Mouse (Mus musculus) forebrain, embryonic 10.5 days (tissue): ENCODE results near the gene Mttp. TPM values are rescaled to one million over a fixed set of nuclear protein-coding genes. Genes with fewer than 3 reads are reported as not detected.

ENCODE experiments used
- DNase-seq: peaks from one replicate; pipeline ENCODE4 v3.0.0-alpha.2; 2017; ENCODE audit warnings: low spot score; ENCODE audit errors: extremely low spot score
- H3K27ac ChIP-seq: fragments of 300-500 bp; sonication (generic); 2 replicates; pipeline ENCODE4 v1.5.1; 2016; ENCODE audit warnings: mild to moderate bottlenecking
- H3K27me3 ChIP-seq: fragments of 300-500 bp; sonication (generic); 2 replicates; pipeline ENCODE4 v1.6.1; 2016; ENCODE audit warnings: mild to moderate bottlenecking; ENCODE audit not compliant: poor library complexity, severe bottlenecking
- H3K36me3 ChIP-seq: fragments of 300-500 bp; sonication (generic); replicated peaks from 2 replicates; pipeline ENCODE4 v1.6.1; 2016; ENCODE audit warnings: mild to moderate bottlenecking, moderate library complexity
- H3K4me1 ChIP-seq: fragments of 300-500 bp; sonication (generic); 2 replicates; pipeline ENCODE4 v1.6.1; 2016
- H3K4me3 ChIP-seq: fragments of 300-500 bp; sonication (generic); 2 replicates; pipeline ENCODE4 v1.5.1; 2016; ENCODE audit warnings: mild to moderate bottlenecking, moderate library complexity
- H3K9me3 ChIP-seq: fragments of 300-500 bp; sonication (generic); 2 replicates; pipeline ENCODE4 v1.6.1; 2016; ENCODE audit warnings: mild to moderate bottlenecking, moderate library complexity
- WGBS: fragments of 180-500 bp; shearing (Covaris S2); methylation state at CpG from one replicate; pipeline ENCODE4 v1.1.7; 2016; 5-methylcytosine and 5-hydroxymethylcytosine counted together
- polyA plus RNA-seq: library from polyadenylated mRNA; unstranded; fragments of >200 nt; fragmentation: Nextera tagmentation; extraction: Ambion mirVana; gene quantifications from 2 replicates; pipeline ENCODE4 v1.2.1, GENCODE M21; 2016

Mttp gene
- polyA plus RNA-seq, 1 experiment from 2014 or later = 11.4 TPM

DNA sequence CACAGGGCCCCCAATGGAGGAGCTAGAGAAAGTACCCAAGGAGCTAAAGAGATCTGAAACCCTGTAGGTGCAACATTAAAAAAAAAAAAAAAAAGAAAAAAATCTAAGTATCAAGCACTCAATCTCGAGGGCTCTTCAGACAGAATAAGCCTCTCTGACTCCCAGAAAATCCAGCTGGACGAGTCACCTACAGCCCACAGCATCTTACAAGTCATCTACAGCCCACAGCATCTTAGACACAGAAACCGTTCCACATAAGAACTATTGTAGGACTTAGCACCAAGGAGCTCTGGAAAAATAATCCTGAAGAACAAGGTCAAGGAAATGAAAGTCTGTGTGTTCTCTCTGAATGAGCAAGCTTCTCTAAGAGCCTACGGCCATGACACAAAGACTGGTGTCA lies 42.8 kb downstream of the Mttp start:
- Histone ChIP-seq H3K36me3 (no peaks in the 10 kb centered on the region), H3K9me3 (no peaks in the 10 kb centered on the region), H3K4me3 (no peak overlapping the region), H3K4me1 (no peaks in the 10 kb centered on the region), H3K27ac (no peak overlapping the region), H3K27me3 (no peaks in the 10 kb centered on the region)
- no peak for DNase-seq
- WGBS = 90% methylated on average over 4 of the region's 4 CpGs

DNA sequence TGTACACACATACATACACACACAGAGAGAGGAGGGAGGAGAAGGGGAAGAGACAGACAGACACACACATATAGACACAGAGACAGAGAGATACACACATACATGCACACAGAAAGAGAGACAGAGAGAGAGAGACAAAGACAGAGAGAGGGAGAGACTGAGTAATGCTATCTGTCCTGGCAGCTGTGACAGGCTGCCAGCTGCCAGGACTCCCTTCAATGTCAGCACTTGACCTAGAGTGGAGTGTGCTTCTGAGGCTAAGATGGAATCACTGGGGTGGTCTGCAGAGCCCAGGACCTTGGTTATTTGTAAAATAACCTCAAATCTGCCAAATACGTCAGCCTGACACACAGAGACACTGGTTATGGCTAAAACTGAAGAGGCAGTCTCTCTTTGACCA lies 47.0 kb downstream of the Mttp start:
- WGBS = 91% methylated on average over 1 of the region's 1 CpGs
- Histone ChIP-seq H3K27me3 (no peaks in the 10 kb centered on the region), H3K27ac (no peak overlapping the region), H3K4me1 (no peaks in the 10 kb centered on the region), H3K4me3 (no peak overlapping the region), H3K36me3 (peaks cover 5% of the 10 kb centered on the region; the same call in 1 of the 2 replicates), H3K9me3 (no peaks in the 10 kb centered on the region)
- DNase-seq = no peak

DNA sequence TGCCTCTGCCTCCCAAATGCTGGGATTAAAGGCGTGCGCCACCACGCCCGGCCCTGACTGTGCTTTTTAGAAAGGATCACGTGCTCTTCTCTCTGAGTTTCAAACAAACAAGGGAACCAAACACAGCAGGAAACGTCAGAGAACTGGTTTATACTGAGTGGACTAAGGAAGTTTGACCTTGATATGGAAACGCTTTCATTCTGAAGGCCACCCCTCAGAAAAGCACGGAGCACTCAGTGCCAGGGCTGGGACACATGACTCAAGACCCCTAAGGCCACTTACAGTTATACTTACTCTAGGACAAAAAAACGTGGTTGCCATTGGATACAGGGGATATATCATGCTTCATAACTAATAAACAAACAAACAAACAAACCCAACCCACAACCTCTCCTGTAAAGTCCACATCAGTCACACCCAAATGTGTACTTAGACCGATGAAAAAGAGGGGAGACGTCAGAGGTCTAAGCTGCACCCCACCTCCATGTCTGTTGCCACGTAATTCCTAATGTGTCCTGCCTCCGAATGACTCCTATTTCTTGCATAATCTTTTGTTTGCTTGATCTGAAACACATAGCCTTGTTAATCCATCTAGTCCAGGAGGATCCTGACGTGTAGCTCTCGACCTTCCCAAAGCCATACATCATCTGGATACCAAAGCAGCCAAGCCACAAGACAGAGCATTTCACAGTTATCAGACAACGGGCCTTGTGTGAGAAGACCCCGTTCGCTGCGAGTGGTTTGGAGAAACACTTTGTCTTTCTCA lies 48.3 kb downstream of the Mttp start:
- Histone ChIP-seq H3K27me3 (no peaks in the 10 kb centered on the region), H3K9me3 (no peaks in the 10 kb centered on the region), H3K27ac (no peak overlapping the region), H3K4me1 (no peaks in the 10 kb centered on the region), H3K36me3 (peaks cover 5% of the 10 kb centered on the region; the same call in 1 of the 2 replicates), H3K4me3 (no peak overlapping the region)
- no peak for DNase-seq
- 91% methylated on average over 19 of the region's 19 CpGs for WGBS

DNA sequence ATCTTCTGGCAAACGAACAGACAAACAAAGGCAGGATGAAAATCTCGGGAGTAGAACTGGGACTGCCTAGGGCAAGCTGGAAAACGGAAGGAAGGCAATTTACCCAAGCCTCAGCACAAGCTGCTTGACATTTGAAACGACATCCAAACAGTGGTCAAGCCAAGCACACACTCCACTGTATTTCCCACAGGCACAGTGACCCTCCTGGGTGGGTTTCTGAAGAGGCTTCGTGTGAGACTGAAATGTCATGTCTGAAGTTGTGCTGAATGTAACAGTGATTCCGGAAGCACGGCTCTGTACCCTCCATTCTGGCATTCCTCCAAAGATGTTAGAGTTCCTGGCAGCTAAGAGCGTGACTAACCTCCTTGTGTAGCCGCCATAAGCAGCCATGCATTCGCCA lies 49.0 kb downstream of the Mttp start:
- no peaks in the 10 kb centered on the region for H3K27me3 ChIP-seq
- H3K4me3 ChIP-seq = no peak overlapping the region
- WGBS = 87% methylated on average over 10 of the region's 10 CpGs
- H3K9me3 ChIP-seq = no peaks in the 10 kb centered on the region
- H3K4me1 ChIP-seq = no peaks in the 10 kb centered on the region
- peaks cover 5% of the 10 kb centered on the region; the same call in 1 of the 2 replicates for H3K36me3 ChIP-seq
- H3K27ac ChIP-seq = no peak overlapping the region
- DNase-seq = no peak

DNA sequence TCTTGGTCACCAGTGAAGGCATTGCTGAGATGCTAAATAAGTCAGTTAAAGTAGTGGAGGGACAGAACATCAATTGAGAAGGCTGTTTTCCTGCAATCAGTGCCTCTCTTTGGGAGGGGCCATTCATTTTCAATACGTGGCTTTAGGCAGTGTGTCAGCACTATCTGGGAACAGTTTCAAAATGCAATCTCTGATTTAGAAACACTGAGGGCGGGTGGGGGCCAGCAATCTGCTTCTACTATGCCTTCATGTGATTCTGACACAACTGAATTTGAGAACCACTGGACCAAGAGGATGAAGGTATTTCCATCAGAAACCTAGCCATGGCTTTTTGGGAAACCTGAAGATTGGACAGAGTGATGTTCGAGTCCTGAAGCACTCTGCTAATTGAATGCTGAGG lies 49.5 kb downstream of the Mttp start:
- Histone ChIP-seq H3K36me3 (peaks cover 5% of the 10 kb centered on the region; the same call in 1 of the 2 replicates), H3K4me1 (no peaks in the 10 kb centered on the region), H3K27ac (no peak overlapping the region), H3K27me3 (no peaks in the 10 kb centered on the region), H3K4me3 (no peak overlapping the region), H3K9me3 (no peaks in the 10 kb centered on the region)
- 87% methylated on average over 3 of the region's 3 CpGs for WGBS
- no peak for DNase-seq

DNA sequence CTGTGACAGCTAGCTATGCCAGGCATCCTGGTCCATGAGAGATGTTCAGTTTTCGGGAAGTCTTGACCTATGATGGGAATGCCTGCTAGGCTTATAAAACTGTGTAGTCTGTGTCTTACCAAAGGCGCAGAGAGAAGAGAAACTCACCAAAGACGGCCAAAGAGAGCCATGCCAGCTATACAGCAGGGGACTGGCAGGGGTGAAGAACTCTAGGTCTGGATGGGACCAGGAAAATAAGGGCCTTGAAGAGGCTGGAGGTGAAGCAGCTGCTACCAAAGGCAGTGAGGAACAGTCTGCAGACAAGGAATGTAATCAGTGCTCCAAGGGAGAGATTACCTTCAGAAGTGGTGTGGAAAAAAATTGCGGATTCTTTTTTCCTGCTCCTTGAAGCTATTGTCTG lies 60.9 kb downstream of the Mttp start:
- Histone ChIP-seq H3K4me3 (no peak overlapping the region), H3K27ac (no peak overlapping the region), H3K9me3 (no peaks in the 10 kb centered on the region), H3K27me3 (no peaks in the 10 kb centered on the region), H3K4me1 (peaks cover 4% of the 10 kb centered on the region; the same call in 1 of the 2 replicates), H3K36me3 (no peaks in the 10 kb centered on the region)
- no peak for DNase-seq
- WGBS = 71% methylated on average over 4 of the region's 4 CpGs

DNA sequence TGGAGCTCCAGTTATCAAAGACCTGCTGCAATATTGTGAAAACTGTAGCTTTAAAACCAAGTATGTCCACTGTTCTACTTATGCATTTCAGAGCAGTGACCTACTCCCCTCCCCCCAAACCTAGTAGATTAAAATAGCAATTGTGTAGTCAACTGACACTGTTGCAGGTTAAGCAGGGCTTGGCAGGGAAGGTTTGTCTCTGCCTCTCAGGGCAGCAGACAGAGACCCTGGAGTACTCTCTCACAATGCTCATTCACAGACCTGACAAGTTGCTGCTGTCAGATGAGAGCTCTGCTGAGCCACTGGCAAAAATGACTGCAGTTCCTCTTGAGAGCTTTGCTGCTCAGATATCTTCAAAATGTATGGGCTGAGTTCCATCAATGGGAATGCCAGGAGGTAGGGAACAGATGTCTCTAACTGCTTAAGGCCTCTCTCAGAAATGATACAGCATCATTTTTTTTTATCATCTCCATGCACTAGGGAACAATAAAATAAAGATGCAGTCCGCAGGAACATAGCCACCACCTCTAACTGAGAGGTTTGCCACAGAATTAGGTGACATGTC lies 61.6 kb downstream of the Mttp start:
- H3K27ac ChIP-seq = no peak overlapping the region
- no peaks in the 10 kb centered on the region for H3K9me3 ChIP-seq
- no peak overlapping the region for H3K4me3 ChIP-seq
- DNase-seq = no peak
- H3K36me3 ChIP-seq = no peaks in the 10 kb centered on the region
- no peaks in the 10 kb centered on the region for H3K27me3 ChIP-seq
- H3K4me1 ChIP-seq = peaks cover 4% of the 10 kb centered on the region; the same call in 1 of the 2 replicates
- 94% methylated on average over 1 of the region's 1 CpGs for WGBS

DNA sequence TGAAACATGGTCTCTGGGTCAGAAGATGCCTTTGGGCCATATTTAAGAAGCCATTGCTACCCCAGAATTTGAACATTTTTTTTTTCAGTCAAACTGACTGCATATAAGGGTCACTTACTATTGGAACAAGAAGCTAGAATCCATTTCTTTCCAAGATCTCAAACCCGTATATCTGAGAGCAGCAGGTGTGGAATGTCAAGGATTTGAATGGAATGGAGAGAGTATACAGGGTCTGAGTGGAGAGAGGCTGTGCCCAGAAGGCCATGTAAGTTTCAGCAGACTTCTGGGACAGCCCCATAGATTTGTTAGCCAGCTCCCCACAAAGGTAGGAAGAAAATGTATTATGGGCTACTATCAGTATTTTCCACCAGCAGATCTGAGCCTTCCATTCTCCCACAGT lies 66.1 kb downstream of the Mttp start:
- H3K4me1 ChIP-seq = peaks cover under 1% of the 10 kb centered on the region; the same call in 1 of the 2 replicates
- H3K36me3 ChIP-seq = no peaks in the 10 kb centered on the region
- 90% methylated on average over 1 of the region's 1 CpGs for WGBS
- no peak overlapping the region for H3K27ac ChIP-seq
- no peak overlapping the region for H3K4me3 ChIP-seq
- DNase-seq = no peak
- no peaks in the 10 kb centered on the region for H3K9me3 ChIP-seq
- H3K27me3 ChIP-seq = no peaks in the 10 kb centered on the region

DNA sequence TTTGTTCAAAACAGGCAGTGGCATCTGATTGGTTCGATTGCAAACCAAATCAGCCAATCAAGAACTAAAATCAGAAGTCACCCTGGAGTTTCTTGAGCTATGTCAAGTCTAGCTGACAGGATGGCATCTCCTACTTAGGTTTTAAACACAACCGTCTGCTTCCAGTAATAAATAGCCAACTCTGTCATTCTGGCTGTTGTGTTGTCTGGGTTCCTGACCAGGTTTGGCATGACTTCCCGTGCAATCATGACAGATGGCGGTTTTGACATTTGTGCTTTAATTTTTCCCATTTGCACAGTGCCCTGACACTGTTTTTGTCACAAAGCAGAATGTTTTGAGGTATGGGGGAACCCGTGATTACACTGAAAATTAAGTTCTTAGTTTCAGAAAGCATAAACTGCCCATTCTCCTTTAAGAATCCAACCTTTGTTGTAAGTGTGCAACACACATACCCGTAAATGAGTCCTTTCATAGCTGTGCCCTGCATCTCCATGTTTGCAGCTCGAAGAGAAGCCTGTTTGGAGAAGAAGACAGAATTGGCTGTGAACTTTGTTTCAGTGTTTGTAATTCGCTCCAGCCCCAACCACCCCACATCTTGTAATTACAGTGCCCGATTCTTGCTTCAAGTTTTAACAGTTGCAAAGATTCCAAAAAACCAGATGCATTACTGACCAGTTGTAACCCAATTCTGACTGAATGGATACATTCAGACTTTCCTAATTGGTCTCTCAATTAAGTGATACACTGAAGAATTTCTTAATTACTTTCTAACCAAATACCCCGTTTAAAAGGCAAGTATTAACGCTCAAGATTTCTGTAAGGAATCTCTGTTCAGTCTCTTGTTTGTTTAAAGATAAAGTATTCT lies 67.1 kb downstream of the Mttp start:
- 85% methylated on average over 11 of the region's 11 CpGs for WGBS
- Histone ChIP-seq H3K4me3 (no peak overlapping the region), H3K36me3 (no peaks in the 10 kb centered on the region), H3K27me3 (no peaks in the 10 kb centered on the region), H3K9me3 (no peaks in the 10 kb centered on the region), H3K4me1 (no peaks in the 10 kb centered on the region), H3K27ac (no peak overlapping the region)
- DNase-seq = no peak

- no peak overlapping the region for H3K27ac ChIP-seq
- no peak for DNase-seq
- no peaks in the 10 kb centered on the region for H3K9me3 ChIP-seq
- no peaks in the 10 kb centered on the region for H3K36me3 ChIP-seq
- H3K4me1 ChIP-seq = peaks cover 14% of the 10 kb centered on the region
- H3K4me3 ChIP-seq = no peak overlapping the region
- H3K27me3 ChIP-seq = no peaks in the 10 kb centered on the region
- 84% methylated on average over 8 of the region's 8 CpGs for WGBS
Observed at GRCm38 (mm10) chr3:138075209-138075608, 69.6 kb downstream of the Mttp start.

DNA sequence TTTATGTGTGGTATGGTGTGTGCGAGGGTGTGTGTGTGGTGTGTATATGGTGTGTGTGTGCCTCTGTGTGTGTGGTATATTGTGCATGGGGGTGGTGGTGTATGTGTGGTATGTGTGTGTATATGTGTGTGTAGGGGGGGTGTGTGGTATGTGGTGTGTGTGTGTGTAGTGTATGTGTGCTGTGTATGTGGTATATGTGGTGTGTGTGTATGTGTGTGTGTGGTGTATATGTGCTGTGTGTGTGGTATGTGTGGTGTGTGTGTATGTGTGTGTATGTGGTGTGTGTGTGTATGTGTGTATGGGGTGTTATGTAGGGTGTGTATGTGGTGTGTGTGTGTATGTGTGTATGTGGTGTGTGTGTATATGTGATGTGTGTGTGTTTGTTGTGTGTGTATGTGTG lies 70.6 kb downstream of the Mttp start:
- 0 out of 2 replicates have a peak, but pooled peaks cover 3% of the 10 kb centered on the region for H3K27me3 ChIP-seq
- 93% methylated on average over 1 of the region's 1 CpGs for WGBS
- no peaks in the 10 kb centered on the region for H3K9me3 ChIP-seq
- peaks cover 19% of the 10 kb centered on the region for H3K4me1 ChIP-seq
- no peak overlapping the region for H3K27ac ChIP-seq
- no peak for DNase-seq
- H3K4me3 ChIP-seq = no peak overlapping the region
- no peaks in the 10 kb centered on the region for H3K36me3 ChIP-seq

- H3K27ac ChIP-seq = no peak overlapping the region
- H3K36me3 ChIP-seq = no peaks in the 10 kb centered on the region
- WGBS = 84% methylated on average over 10 of the region's 10 CpGs
- H3K4me3 ChIP-seq = no peak overlapping the region
- 0 out of 2 replicates have a peak, but pooled peaks cover under 1% of the 10 kb centered on the region for H3K9me3 ChIP-seq
- DNase-seq = no peak
- H3K27me3 ChIP-seq = peaks cover 12% of the 10 kb centered on the region; the same call in 1 of the 2 replicates
- peaks cover 19% of the 10 kb centered on the region for H3K4me1 ChIP-seq
Observed at GRCm38 (mm10) chr3:138071476-138072073, 73.2 kb downstream of the Mttp start.
